Mouse (Mus musculus): ENCODE measurements around the gene Il17a.

- no peak for TF ChIP-seq CTCF (IDR thresholded peaks at IDR 0.05; ENCODE audit: low read depth)
- TF ChIP-seq EP300 (IDR thresholded peaks at IDR 0.05; ENCODE audit: low read depth), result no peak
Observed at GRCm38 (mm10) chr1:20759799-20760198, 29.1 kb downstream of the Il17a start.

All from heart, postnatal 0 days (tissue).